Mouse (Mus musculus): ENCODE measurements at regions not wholly inside any gene's neighbourhood (a gene's known extent, or its start where the extent isn't known, plus 50 kb on each side); places are given as distances from the start of the nearest gene placed in this dataset.

DNA sequence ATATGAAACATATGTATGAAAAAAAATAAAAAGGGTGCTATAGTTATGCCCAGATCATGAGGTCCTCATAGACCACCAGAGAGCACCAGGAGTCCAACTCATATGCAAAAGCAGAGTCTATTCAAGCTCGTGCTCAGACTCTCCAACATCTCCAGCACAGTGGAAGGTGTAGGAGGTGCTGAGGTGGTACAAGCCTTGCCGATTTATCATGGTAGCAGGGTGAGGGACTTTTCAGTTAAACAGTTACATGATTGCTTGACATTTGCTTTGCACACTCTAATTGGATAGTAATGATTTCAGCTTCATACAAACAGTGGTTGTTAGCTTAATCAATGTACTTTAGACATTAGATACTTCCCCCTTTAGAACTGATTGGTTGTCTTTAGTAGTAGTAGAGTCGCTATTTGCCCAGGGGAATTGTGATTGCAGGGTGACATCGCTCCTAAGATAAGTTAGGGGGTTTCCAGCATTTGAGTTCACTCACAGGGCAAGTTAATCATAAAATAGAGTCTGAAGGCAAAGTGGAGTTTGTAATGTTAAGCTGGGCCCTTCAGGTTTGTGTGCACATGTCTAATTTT is 162.3 kb upstream of the Cdh9 start:
- TF ChIP-seq CTCF (IDR thresholded peaks at IDR 0.05; ENCODE audit: low read depth) (no peak), EP300 (IDR thresholded peaks at IDR 0.05; ENCODE audit: low read depth) (no peak)

All from liver, embryonic 14.5 days (tissue).